Mouse (Mus musculus) limb, embryonic 15.5 days (tissue): Measurements from ENCODE around the gene Olfr317. TPM values are rescaled to one million over a fixed set of nuclear protein-coding genes. Genes with fewer than 3 reads are reported as not detected.
"Not testable (repeated sequence)": the region's sequence is repeated elsewhere in the genome, so short reads cannot be mapped to it uniquely, and the experiment has no call there.

Source experiments
- ATAC-seq: fragments of 200-750 bp; cut with Nextera tagmentation; 2 replicates; pipeline ENCODE4 v1.8.0; 2017; ENCODE audit warnings: low read depth, moderate TSS enrichment; ENCODE audit not compliant: insufficient number of reproducible peaks, low FRiP score, low TSS enrichment
- H3K27ac ChIP-seq: fragments of 300-500 bp; sonication (generic); 2 replicates; pipeline ENCODE4 v1.5.1; 2015; ENCODE audit warnings: moderate library complexity, mild to moderate bottlenecking, inconsistent platforms
- H3K27me3 ChIP-seq: fragments of 300-500 bp; sonication (generic); 2 replicates; pipeline ENCODE4 v1.6.1; 2015; ENCODE audit warnings: inconsistent platforms
- H3K36me3 ChIP-seq: fragments of 300-500 bp; sonication (generic); 2 replicates; pipeline ENCODE4 v1.6.1; 2015; ENCODE audit warnings: inconsistent platforms
- H3K4me1 ChIP-seq: fragments of 300-500 bp; sonication (generic); 2 replicates; pipeline ENCODE4 v1.6.1; 2015; ENCODE audit warnings: inconsistent platforms
- H3K4me2 ChIP-seq: fragments of 300-500 bp; sonication (generic); 2 replicates; pipeline ENCODE4 v1.6.1; 2015; ENCODE audit warnings: mild to moderate bottlenecking, inconsistent platforms
- H3K4me3 ChIP-seq: fragments of 300-500 bp; sonication (generic); 2 replicates; pipeline ENCODE4 v1.5.1; 2015; ENCODE audit warnings: mild to moderate bottlenecking, inconsistent platforms
- H3K9ac ChIP-seq: fragments of 300-500 bp; sonication (generic); 2 replicates; pipeline ENCODE4 v1.6.1; 2015; ENCODE audit warnings: inconsistent platforms
- H3K9me3 ChIP-seq: fragments of 300-500 bp; sonication (generic); 2 replicates; pipeline ENCODE4 v1.6.1; 2016; ENCODE audit warnings: inconsistent platforms
- WGBS: fragments of 180-500 bp; shearing (Covaris S2); methylation state at CpG from one replicate; pipeline ENCODE4 v1.1.7; 2015; 5-methylcytosine and 5-hydroxymethylcytosine counted together
- polyA plus RNA-seq: library from polyadenylated mRNA; unstranded; fragments of >200 nt; fragmentation: Nextera tagmentation; extraction: Ambion mirVana; gene quantifications from 2 replicates; pipeline ENCODE4 v1.2.1, GENCODE M21; 2015

Olfr317 gene
- polyA plus RNA-seq, 1 experiment from 2014 or later = not detected

DNA sequence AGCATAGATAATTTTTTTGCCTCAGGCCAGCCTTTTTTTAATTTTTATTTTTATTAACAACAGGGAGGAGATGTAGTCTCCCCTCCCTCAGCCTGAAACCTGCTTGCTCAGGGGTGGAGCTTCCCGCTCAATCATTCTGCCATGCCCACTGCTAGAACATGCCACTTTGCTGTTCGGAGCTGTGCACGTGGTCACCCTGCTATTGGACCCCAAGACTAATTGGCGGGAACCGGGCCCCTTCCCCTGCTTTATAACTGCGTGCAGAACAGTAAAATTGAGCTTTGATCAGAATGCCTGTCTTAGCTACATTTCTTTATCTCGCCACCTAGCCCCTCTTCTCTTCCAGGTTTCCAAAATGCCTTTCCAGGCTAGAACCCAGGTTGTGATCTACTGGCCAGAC lies 21.3 kb downstream of the Olfr317 start:
- WGBS = 85% methylated on average over 7 of the region's 7 CpGs
- not testable (repeated sequence) for H3K36me3 ChIP-seq, H3K4me1 ChIP-seq, H3K9ac ChIP-seq, H3K4me2 ChIP-seq, H3K27ac ChIP-seq, H3K9me3 ChIP-seq, H3K4me3 ChIP-seq, ATAC-seq, H3K27me3 ChIP-seq

- 83% methylated on average over 11 of the region's 11 CpGs for WGBS
- Histone ChIP-seq H3K27ac (no peak overlapping the region), H3K9me3 (no peaks in the 10 kb centered on the region), H3K36me3 (no peaks in the 10 kb centered on the region), H3K4me3 (no peak overlapping the region), H3K4me2 (no peak overlapping the region), H3K4me1 (no peaks in the 10 kb centered on the region), H3K27me3 (no peaks in the 10 kb centered on the region), H3K9ac (no peak overlapping the region)
- no peak for ATAC-seq
These were observed 29.9 kb downstream of the Olfr317 start for GRCm38 (mm10) chr11:58709086-58709485.

DNA sequence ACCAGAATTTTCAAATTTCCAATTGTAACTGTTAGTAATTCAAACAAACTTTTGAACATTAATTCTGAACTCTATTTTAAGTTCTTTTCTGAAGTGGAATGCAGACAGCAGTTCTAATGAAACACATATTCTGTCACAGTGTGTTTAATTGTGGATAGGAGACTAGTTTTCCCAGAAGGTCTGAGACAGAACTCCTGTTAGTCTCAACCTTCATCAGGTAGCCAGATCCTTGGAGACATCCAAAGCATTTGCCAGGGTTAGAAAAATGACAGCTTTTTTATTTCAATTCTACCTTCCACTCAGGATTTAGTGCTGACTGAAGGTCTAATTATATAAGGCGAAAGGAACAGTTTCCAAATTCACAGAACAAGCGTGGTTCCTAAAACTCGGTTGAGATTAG lies 40.1 kb downstream of the Olfr317 start, which contains the start of gene Olfr319:
Olfr319 (plus strand) TSS at position 301 of the 400 bp plus-strand sequence.
- 79% methylated on average over 3 of the region's 3 CpGs for WGBS
- H3K4me2 ChIP-seq = no peak within 1 kb of the TSS
- no peaks in the 10 kb centered on the region for H3K4me1 ChIP-seq
- H3K9ac ChIP-seq = no peak within 1 kb of the TSS
- H3K4me3 ChIP-seq = no peak within 1 kb of the TSS
- no peak for ATAC-seq
- no peaks in the 10 kb centered on the region for H3K36me3 ChIP-seq
- no peaks in the 10 kb centered on the region for H3K9me3 ChIP-seq
- no peaks in the 10 kb centered on the region for H3K27me3 ChIP-seq
- no peak within 1 kb of the TSS for H3K27ac ChIP-seq

Other genes with a start within 250 kb of the Olfr317 start
- gene Olfr332, start 246.7 kb downstream of the Olfr317 start, polyA plus RNA-seq = not detected in 2 replicates
- not detected in 2 replicates for gene Olfr331, start 236.6 kb downstream of the Olfr317 start, polyA plus RNA-seq
- gene Olfr330, start 204.4 kb downstream of the Olfr317 start, polyA plus RNA-seq = not detected in 2 replicates
- not detected in 2 replicates for gene Olfr329-ps, start 192.8 kb downstream of the Olfr317 start, polyA plus RNA-seq
- not detected in 2 replicates for gene Olfr328, start 183.6 kb downstream of the Olfr317 start, polyA plus RNA-seq
- gene Olfr224, start 168.7 kb downstream of the Olfr317 start, polyA plus RNA-seq = not detected in 2 replicates
- not detected in 2 replicates for gene Olfr325, start 161.5 kb downstream of the Olfr317 start, polyA plus RNA-seq
- gene Olfr324, start 144.1 kb downstream of the Olfr317 start, polyA plus RNA-seq = not detected in 2 replicates
- gene 2210407C18Rik, start 123.1 kb downstream of the Olfr317 start, polyA plus RNA-seq = not detected in 2 replicates
- not detected in 2 replicates for gene Olfr323, start 108.7 kb downstream of the Olfr317 start, polyA plus RNA-seq
- not detected in 2 replicates for gene Trim58, start 98.7 kb downstream of the Olfr317 start, polyA plus RNA-seq
- gene Olfr322, start 80.4 kb downstream of the Olfr317 start, polyA plus RNA-seq = not detected in 2 replicates
- not detected in 2 replicates for gene Olfr320, start 58.1 kb downstream of the Olfr317 start, polyA plus RNA-seq
- gene Olfr319, start 40.0 kb downstream of the Olfr317 start, polyA plus RNA-seq = not detected in 2 replicates
- not detected in 2 replicates for gene Olfr318, start 15.2 kb downstream of the Olfr317 start, polyA plus RNA-seq
- not detected in 2 replicates for gene Olfr316, start 13.5 kb upstream of the Olfr317 start, polyA plus RNA-seq
- not detected in 2 replicates for gene Olfr315, start 34.0 kb upstream of the Olfr317 start, polyA plus RNA-seq
- gene Olfr314, start 43.7 kb upstream of the Olfr317 start, polyA plus RNA-seq = not detected in 2 replicates
- not detected in 2 replicates for gene Fam183b, start 62.7 kb upstream of the Olfr317 start, polyA plus RNA-seq
- not detected in 2 replicates for gene Olfr313, start 75.8 kb upstream of the Olfr317 start, polyA plus RNA-seq
- gene Olfr312, start 90.0 kb upstream of the Olfr317 start, polyA plus RNA-seq = not detected in 2 replicates
- not detected in 2 replicates for gene Olfr311, start 100.0 kb upstream of the Olfr317 start, polyA plus RNA-seq
- gene Gm12258, start 107.9 kb upstream of the Olfr317 start, polyA plus RNA-seq = 8.2 and 8.9 TPM in 2 replicates
- gene 2810021J22Rik, start 128.0 kb upstream of the Olfr317 start, polyA plus RNA-seq = 7.2 and 9.1 TPM in 2 replicates
- gene Zfp39, start 165.0 kb upstream of the Olfr317 start, polyA plus RNA-seq = 6.2 and 6.8 TPM in 2 replicates
- gene Btnl10, start 178.7 kb upstream of the Olfr317 start, polyA plus RNA-seq = 0.19 TPM in 1 of 2 replicates, not detected in the other
- gene Rnf187, start 199.7 kb upstream of the Olfr317 start, polyA plus RNA-seq = 202 and 230 TPM in 2 replicates
- 12.6 and 31.7 TPM in 2 replicates for gene Hist3h2ba, start 209.7 kb upstream of the Olfr317 start, polyA plus RNA-seq
- 24.8 and 26.9 TPM in 2 replicates for gene Hist3h2a, start 215.5 kb upstream of the Olfr317 start, polyA plus RNA-seq
- 0.60 and 0.62 TPM in 2 replicates for gene Trim17, start 215.5 kb upstream of the Olfr317 start, polyA plus RNA-seq
- 20.4 and 23.9 TPM in 2 replicates for gene Trim11, start 238.9 kb upstream of the Olfr317 start, polyA plus RNA-seq